Mouse (Mus musculus) E14TG2a.4 (cell line): ENCODE measurements around the gene Ak8.

Experiments used
- CTCF ChIP-seq: conservative IDR thresholded peaks from 2 replicates; pipeline ENCODE4 v1.5.1; 2014; ENCODE audit warnings: low read length
- NANOG ChIP-seq: IDR thresholded peaks from 2 replicates; pipeline ENCODE4 v1.6.1; 2014; ENCODE audit warnings: borderline replicate concordance, low read length, mixed read lengths
- POU5F1 ChIP-seq: IDR thresholded peaks from 2 replicates; pipeline ENCODE4 v1.6.1; 2014; ENCODE audit warnings: low read length, borderline replicate concordance

DNA sequence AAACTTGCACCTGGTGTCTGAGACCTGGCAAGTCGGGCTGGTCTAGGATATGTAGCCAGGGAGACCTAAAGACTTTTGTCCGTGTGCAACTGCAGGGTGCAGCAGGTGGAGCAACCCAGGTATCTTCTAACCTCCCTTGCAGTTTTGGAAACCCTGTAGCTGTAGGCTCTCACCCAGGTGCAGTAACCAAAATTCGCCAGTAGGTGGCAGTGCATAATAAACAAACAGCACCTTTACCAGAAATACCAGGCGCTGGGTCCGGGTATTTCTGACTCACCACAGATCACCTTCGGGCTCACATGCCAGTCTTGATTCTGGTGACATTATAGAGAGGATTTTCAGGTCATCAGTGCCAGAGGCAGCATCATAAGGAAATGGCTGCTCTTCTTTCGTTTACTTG lies 55.5 kb downstream of the Ak8 start:
- TF ChIP-seq CTCF = peak; percentile 99
- TF ChIP-seq POU5F1 = no peak
- TF ChIP-seq NANOG = no peak
